Mouse (Mus musculus): ENCODE data around the gene Hmcn2.

The Hmcn2 gene

DNA sequence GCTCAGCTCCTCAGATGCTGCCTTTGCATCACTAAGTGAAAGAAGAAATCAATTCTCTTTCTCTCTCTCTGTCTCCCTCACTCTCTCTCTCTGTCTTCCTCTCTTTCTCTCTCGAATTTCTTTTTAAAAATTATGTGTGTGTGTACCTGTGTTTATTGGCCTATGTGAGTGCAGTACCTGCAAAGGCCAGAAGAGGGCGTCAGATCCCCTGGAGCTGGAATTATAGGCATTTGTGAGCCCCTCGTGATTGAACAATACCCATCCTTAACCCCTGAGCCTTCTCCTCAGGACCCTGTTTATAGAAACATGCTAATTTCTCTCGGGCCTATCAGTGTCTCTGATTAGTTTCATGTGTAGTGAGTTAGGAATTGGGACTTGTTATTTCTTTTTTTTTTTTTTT, 6.0 kb upstream of the Hmcn2 start:
- DNase-seq = no peak

DNA sequence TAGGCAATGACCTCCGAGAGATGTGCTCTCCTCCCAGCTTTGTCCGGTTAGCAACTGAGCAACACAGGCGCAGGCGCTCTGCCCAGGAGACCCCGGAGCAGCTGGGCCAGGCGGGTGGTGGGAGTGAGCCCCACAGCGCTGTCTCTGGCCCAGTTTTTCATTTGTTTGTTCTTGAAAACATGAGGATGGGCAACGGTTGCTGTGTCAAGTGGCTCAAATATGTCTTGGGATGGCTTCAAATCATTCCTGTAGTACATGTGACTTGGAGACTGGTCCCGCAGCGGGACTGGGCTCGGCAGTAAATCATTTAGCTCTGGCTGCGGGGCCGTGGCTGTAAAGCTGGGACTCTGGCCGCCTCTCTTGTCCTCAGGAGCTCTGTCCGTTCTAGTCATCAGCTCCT, 4.7 kb upstream of the Hmcn2 start:
- no peak for DNase-seq

DNA sequence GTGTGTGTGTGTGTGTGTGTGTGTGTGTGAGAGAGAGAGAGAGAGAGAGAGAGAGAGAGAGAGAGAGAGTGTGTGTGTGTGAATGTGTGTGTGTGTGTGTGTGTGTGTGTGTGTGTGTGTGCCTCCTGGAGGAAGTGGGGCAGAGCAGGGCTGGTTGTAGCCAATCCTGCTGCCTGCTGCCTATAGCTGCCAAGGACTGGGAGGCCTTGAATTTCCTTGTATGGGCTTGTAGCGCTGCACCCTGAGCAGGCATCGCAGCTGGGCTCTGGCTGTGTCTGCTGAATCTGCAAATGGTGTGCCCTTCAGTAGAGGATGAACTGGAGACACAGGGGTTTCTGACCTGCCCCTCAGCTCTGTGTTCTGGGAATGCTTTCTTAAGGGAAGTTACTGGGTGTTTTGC, 3.9 kb downstream of the Hmcn2 start:
- DNase-seq = no peak

DNA sequence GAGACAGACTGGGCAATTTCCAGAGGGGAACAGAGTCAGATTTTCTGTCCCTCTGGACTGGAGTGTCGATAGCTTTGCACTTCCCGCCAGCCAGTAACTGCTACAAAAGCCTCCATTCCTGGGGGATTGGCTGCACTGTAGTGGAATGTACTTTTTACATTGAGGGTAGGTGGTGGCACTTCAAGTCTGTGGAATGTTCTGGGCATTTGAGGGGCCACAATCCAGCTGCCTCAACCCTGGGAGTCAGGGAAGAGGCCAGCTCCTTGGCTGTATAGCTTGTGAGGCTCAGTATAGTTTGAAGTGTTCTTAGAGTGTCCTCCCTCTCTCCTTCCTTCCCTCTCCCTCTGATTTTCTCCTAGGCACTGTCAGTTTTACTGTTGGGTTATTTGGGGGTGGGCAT, 5.0 kb downstream of the Hmcn2 start:
- no peak for DNase-seq

DNA sequence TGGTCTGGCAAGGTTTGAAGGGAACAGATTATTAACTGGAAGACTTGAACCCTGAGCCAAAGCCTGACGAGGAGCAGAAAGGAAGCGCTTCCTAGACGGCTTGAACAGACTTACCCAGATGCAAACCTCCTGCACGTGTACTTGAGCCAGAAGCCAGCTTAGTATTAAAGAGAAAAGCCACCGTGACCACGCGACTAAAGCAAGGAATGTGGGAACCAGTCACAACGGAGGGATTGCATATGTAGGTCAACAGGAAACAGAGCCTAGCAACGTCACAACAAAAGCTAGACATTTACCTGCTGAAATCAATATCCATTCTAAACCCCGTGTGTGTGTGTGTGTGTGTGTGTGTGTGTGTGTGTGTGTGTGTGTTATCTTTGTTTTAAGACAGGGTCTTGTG, 13.0 kb downstream of the Hmcn2 start:
- no peak for DNase-seq

DNA sequence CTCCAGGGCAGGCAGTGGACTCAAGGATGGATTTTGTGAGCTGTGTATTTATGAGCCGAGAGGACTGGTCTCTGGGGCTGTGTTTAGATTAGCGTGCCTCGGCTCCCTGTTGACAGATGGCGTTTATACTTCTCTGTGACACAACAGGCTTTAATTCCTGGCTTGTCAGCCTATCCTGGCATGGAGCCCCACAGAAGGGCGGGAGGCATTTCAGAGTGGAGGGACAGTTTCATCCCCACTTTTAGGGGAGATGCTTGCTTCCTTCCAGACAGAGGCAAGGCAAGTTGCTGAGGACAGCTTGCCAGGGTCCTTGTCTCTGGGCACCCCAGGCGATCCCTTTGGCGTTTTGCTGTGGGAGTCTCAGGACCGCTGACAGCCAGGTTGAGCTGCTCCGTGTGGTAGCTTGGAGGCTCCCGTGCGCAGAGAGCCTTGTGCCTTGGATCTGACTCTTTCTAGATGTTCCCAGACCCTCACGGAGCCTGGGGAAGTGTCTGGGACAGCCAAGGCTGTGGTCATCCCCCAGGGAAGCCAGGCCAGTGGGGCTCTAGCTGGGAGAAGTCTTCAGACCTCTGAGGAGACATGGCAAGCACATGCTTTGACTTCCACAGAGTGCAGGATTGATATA, 23.6 kb downstream of the Hmcn2 start:
- no peak for DNase-seq

DNA sequence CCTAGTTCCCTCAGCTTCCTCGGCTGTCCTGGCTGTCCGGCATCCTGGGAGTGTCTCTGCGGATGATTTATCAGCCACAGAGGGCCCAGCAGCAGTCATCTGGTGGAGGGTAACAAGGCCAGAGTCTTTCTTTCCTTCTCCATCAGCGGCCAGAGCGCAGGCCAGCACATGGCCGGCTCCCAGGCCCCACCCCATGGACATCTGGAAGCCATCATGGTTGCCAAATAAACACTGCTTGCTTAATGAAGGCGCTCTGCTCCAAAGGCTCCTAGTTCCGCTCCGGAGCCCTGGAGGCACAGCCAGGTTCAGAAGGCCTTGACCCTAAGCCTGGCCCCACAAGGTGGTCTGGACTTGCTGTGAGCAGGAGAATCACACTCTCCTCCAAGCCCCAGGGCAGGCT, 25.6 kb downstream of the Hmcn2 start:
- no peak for DNase-seq

DNA sequence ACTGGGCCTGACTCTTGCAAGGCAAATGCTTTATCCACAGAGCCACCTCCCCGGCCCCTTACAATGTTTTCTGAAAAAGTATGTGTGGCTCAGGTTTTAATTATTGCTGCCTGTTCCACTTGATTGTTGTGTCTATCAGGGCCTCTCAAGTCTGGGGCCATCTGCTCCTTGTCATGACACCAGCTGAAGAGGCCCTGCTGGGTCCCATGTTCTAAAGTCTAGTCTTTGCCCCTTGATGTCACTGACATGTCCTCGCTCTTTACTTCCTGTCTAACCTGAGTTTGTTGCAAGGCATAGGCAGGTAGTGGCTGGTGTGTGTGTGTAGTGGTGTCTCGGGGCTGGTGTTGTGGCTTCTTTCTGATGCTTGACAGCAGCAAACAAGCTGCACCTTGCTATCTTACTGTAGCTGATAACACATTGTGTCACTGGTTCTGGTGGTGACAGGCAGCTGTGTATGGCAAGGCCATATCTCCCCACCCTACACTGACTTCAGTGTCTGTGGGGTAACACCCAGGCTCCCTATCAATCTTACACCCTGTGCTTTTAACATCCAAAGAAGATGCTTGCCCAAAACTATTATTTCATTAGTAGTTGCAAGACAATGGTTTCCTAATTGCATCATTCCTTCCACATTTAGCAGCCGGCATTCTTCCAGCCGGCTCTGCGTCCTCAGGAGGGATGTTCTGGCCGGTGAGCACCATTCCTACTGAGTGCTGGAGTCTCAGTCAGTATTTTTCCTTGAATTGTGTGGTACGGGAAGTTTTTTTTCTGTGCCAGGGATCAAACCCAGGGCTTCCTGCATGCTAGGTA, 27.7 kb downstream of the Hmcn2 start:
- DNase-seq = no peak

DNA sequence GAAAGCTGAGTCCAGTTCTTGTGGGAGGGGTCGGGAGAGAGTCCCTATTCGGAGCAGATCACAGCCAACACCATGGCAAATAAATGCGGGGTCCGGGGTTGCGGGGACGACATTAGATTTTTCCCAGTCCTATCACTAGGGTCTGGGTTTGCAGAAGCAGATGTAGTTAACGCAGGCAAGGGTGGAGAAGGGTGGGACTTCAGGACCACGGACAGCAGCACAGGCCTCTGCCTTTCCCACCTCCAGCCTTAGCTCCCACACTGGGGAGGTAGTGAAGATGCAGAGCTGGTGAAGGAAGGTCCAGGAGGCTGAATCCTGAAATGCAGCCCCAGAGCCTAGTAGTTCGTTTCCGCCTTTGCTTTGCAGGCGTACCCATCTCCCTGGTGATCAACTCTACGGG, 31.9 kb downstream of the Hmcn2 start:
- DNase-seq = peak; percentile 72

DNA sequence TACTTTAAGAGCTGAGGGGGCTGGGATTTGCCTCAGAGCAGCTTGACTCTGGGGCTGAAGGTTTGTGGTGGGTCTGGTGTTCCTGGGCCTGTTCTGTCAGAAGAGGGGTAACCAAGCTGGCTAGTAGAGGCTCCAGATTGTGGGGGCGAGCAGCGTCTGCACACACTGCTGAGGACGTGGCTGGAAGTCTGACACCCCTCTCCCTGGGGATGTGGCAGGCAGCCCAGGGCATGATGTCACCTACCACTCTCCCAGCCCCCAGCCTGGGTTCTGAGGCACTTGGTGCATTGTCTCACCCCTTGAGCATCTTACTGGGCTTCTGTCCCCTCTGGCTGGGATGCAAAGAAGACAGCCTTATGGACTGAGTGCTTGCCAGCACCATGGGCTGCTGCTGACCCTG, 34.2 kb downstream of the Hmcn2 start:
- DNase-seq = no peak

DNA sequence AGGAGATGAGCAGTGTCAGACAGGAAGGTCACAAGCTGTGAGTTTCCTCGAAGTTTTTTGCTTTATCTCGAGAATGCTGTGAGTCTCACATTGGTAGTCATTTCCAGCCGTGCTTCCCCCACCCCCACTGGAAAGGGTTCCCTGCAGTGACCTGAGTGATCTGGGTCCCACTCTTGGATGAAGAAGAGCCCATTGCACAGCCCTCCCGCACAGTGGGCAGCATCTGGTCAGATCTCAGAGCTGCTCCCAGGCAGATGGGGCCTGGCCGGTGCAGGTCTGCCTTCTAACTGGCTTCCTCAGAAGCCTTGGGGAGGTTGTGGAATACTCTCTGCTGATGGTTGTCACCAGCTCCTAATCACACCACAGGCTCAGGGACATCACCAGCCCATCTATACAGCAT, 34.6 kb downstream of the Hmcn2 start:
- DNase-seq = no peak

DNA sequence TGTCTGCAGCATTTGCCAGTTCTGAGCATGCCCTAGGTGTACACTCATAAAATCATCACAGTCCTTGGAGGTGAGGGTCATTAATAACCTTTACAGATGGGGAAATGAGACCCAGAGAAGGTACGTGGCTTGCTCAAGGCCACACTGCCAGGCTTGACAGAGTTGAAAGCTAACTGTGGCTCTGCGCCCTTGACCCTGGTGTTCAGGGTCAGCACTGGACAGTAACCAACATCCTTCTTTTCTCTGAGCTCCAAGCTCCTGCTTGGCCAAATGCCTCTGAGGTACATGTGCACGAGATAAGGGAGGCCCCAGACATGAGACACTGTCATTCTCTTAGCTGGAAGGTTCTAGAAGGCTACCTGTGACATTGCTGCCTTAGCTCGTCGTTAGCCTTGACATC, 42.6 kb downstream of the Hmcn2 start:
- no peak for DNase-seq

DNA sequence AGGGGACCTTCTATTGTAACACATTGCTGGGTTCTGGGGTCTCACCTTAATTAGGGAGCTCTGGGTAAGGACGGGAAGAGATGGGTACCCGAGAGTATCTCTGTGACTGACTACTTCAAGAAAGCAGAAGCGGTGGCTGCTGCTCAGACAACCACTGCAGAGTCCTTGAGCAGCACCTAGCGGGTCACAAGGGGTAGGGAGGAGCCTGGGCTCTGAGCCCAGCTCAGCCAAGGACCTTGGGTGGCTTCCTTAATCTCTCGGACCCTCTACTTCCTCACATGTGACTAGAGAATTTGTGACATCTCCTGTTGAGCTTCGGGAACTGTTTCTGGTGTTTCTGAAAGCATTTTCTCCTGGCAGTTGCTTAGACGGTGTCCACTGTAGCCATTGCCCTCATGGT, 45.1 kb downstream of the Hmcn2 start:
- no peak for DNase-seq

DNA sequence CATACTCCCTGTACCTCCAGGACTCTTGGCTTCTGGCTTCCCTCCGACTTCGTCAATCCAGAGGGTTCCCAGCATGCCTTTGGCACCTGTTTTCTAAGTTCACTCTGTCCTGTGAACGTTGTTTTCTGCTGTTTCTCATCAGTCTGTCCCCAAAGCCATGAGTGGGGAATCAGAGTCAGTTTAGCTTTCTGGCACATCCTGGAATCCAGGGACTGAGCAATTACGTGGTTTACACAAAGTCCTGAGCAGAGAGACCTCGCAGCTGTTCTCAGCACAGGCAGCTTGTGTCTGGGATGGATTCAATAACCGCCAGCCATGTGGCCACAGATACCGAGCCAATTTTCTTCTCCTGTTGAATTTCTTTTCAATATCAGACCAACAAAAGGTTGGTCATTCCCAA, 53.0 kb downstream of the Hmcn2 start:
- no peak for DNase-seq

DNA sequence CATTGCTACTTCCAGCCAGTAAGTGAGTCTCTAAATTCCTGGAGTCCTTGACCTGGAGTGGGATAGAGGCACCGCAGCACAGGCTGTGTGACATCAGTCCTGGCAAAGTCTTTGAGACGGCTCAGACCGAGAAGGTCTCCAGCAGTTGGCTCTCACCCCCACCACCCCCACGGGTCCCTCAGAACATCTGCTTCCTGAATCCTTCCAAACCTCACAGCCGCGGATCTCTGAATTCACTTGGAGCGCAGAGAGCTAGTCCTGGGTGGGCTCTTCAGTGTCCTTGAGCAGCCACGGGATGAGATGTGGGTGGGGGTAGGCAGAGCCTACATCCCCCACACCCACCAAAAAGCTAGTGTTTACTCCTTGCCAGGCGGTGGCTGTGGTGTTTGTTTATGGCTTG, 57.2 kb downstream of the Hmcn2 start:
- DNase-seq = no peak

DNA sequence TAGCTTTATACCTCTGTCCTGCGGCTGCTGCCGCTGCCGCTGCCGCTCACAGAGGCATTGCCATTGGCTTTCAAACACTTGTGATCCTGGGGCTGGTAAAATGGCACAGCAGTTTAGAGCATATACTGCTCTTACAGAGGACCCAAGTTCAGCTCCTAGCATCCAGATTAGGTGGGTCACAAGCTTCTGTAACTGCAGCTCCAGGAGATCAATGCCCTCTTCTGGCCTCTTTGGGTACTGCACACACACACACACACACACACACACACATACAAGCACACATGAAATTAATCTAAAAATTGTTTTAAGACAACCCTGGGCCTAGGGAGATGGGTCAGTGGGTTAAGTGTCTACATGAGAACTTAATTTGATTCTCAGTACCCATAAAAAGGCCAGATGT, 58.0 kb downstream of the Hmcn2 start:
- DNase-seq = no peak

DNA sequence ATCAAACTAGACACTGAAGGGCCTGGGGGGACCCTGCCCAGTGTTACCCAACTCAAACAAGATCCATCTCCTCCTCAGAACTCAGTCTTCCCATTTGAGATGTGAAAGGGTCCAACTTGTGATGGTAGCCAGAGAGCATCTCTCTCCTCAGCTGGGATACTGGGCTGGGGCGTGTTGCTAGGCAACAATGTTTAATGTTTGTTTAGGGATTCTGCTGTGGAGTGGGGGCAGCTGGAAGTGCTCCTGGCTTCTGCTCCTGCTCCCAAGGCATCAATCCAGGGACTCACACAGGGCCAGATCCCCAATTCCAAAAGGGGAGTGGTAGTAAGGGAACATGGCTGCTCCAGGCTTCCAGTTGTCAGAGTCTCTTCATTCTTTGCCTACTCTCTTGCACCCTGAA, 60.2 kb downstream of the Hmcn2 start:
- DNase-seq = no peak

DNA sequence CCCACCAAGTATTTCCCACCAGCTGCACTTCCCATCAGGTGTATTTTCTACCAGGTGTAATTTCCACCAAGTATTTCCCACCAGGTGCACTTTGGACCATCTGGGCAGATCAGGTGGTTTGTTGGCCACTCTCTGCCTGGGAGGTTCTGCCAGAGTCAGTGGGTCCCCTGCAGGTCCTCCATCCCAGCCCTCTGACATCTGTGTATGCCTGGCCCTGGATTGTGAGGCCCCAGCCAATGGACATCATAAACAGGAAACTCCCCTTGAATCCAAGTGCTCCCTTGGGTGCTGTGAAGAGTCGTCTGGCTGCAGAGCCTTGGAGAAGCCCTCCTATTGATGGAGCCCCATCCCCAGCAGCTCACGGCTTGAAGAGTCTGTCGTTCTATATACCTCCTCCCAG, 61.8 kb downstream of the Hmcn2 start:
- no peak for DNase-seq

DNA sequence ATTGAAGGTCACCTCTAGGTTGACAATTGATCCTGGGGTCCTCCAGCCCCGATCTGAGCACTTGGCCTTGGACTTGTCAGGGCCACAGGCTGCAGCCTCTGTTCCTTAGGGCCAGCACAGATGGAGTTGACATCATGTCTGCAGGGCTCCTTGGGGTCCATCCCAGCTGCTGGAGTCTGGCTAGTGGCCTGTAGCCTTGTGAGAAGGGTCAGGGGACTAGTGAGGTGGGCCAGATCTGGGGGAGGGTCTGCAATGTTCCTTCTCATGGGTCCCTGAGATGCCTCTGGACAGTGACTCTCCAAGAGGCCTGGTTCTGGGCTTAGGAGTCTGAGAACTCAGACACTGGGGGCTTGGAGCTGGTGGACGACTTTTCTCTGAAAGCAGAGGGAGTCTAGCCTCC, 63.3 kb downstream of the Hmcn2 start:
- no peak for DNase-seq

DNA sequence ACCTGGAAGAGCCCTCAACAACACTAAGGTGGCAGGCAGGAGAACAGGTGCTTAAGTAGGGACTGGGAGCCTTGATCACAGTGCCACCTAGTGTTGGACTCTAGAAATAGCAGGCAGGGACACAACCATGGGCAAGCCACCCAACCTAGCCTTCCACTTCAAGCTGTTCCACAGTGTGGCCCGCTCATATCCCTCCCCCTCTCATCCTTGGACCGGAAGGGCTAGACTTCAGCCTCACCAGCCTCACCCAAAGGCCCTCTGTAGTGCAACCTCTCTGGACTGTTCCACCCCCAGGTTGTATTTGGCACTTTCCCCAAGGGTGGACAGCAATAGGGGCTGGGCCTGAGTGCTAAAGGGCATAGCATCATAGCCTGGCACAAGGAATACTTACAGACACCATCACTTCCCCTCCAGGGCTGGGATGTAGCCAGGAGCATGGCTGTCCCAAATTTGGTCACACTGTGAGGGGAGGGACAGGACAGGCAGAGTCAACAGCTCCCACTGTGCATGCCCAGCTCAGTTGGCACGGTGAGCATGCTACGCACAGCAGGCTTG, 67.2 kb downstream of the Hmcn2 start:
- DNase-seq = peak; percentile 63

DNA sequence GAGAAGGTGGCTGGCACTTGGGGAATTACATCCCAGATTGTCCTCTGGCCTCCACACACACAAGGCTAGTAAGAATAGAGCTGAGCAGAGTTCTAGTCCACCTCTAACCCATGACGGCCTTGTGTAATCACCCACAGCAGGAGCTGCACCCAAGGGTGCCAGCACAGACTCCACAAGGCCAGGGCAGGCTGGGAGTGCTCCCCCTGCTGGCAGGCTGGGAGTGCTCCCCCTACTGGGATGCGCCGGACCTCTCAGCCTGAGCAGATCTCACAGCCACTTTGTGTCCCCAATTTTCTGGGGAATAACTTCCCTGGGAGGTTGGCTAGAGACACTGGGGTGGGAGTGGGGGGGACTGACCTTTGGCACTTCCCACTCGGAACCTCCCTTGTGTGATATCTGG, 68.7 kb downstream of the Hmcn2 start:
- peak; percentile 88 for DNase-seq

DNA sequence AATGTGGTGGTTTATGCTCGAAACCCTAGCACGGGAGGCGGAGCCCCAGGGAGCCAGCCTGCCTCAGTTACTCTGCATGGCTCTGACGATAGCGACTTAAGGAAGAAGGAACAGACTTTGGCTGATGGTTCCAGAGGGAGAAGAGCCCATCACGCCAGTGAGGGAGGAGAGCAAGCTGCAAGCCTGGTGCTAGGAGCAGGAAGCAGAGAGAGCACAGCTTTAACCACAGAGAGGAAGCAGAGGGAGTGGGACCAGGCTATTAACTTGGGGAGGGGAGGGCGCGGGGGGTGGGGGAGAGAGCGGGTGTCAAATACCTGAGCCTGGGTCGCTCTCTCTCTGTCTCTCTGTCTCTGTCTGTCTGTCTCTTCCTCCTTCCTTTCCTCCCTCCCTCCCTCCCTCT, 102.8 kb downstream of the Hmcn2 start:
- DNase-seq = no peak

DNA sequence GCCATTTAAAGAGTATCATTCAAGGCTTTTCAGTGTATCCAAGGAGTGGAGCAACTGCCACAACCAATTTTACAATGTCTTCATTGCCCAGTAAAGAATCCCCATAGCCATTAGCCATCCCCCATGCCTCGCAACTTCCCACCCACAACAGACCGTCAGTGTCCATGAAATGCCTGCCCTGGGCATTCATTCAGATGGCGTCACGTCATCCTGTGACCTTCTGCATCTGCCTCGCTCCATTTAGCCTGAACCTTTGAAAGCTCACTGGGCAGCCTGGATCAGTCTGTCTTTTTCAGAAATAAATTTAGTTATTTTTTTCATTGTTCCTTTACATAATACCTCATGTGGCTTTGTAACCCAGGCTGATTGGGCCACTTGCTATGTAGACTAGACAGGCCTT, 103.8 kb downstream of the Hmcn2 start:
- no peak for DNase-seq

DNA sequence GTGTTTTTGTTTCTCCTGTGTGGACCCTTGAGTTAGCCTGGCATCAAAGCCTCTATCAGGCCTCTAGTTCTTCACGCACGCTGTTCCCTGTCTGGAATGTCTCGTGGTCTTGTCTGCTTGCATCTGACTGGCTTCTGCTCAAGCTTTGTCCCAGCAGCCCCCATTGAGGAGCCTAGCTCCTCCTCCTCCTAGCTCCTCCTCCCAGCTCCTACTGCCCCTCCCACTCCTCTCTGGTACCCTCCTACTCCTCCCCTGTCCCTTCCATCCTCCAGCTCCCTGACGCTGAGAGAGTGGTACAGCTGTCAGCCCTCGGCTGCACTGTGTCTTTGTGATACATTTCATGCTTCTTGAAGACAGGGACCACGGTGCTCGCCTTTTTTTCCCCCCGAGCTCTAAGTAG, 104.4 kb downstream of the Hmcn2 start:
- DNase-seq = peak; percentile 19

DNA sequence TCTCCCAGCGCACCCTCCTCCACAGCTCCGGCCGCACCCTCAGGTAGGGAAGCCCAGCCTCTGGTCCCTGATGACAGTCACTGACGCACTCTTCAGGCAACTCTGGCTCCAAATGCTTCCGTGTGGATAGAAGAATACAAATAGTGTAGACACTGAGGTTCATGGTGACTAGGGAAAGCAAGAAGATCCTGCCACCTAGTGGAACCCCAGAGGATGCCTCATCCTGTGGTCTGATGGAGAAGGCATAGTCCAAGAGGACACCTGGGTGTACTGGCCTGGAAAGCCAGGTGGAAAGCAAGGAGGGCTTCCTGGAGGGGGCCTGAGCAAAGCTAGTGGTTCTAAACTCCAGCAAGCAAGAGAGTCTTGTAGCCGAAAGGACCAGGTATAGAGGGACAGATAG, 106.7 kb downstream of the Hmcn2 start:
- no peak for DNase-seq
